Mouse (Mus musculus): ENCODE measurements at regions not wholly inside any gene's neighbourhood (a gene's known extent, or its start where the extent isn't known, plus 50 kb on each side); places are given as distances from the start of the nearest gene placed in this dataset.

- no peak for DNase-seq (ENCODE audit: low spot score)
- intact Hi-C loops (cut with DNase I), result loop anchor here (5.0 kb wide), 2 partner anchors 64 to 66 kb away; no protein-coding TSS in a partner anchor
Observed at GRCm38 (mm10) chr9:30848249-30848648, 74.0 kb downstream of the Adamts15 start.

- peak; percentile 36 for DNase-seq (ENCODE audit: low spot score)
- intact Hi-C loops (cut with DNase I), result loop anchor here (5.0 kb wide), 2 partner anchors 63 to 67 kb away; no protein-coding TSS in a partner anchor
Observed at GRCm38 (mm10) chr9:30845609-30846290, 76.5 kb downstream of the Adamts15 start.

- DNase-seq (ENCODE audit: low spot score), result peak; percentile 80
- intact Hi-C loops (cut with DNase I), result loop anchor here (5.0 kb wide), 1 partner anchor 43 kb away; no protein-coding TSS in a partner anchor
Observed at GRCm38 (mm10) chr9:30844079-30844563, 78.1 kb downstream of the Adamts15 start.

GRCm38 (mm10) chr9:30834908-30835307 is 87.3 kb downstream of the Adamts15 start:
- intact Hi-C loops (cut with DNase I), result no loop called here

GRCm38 (mm10) chr9:30834565-30834905 is 87.7 kb downstream of the Adamts15 start:
- no peak for DNase-seq (ENCODE audit: low spot score)
- intact Hi-C loops (cut with DNase I), result no loop called here

More at GRCm38 (mm10) chr9:30834908-30835307, 87.3 kb downstream of the Adamts15 start:
- DNase-seq (ENCODE audit: low spot score), result no peak

GRCm38 (mm10) chr9:30833836-30834564 is 88.3 kb downstream of the Adamts15 start:
- no peak for DNase-seq (ENCODE audit: low spot score)
- intact Hi-C loops (cut with DNase I), result no loop called here

GRCm38 (mm10) chr9:30829158-30829870 is 92.9 kb downstream of the Adamts15 start:
- DNase-seq (ENCODE audit: low spot score), result peak; percentile 17
- intact Hi-C loops (cut with DNase I), result no loop called here

GRCm38 (mm10) chr9:30827780-30828179 is 94.5 kb downstream of the Adamts15 start:
- DNase-seq (ENCODE audit: low spot score), result no peak
- intact Hi-C loops (cut with DNase I), result no loop called here

- DNase-seq (ENCODE audit: low spot score), result no peak
- intact Hi-C loops (cut with DNase I), result no loop called here
Observed at GRCm38 (mm10) chr9:30824056-30824625, 98.1 kb downstream of the Adamts15 start.

GRCm38 (mm10) chr9:30820806-30821375 is 101.4 kb downstream of the Adamts15 start:
- DNase-seq (ENCODE audit: low spot score), result no peak
- intact Hi-C loops (cut with DNase I), result no loop called here

- no peak for DNase-seq (ENCODE audit: low spot score)
- intact Hi-C loops (cut with DNase I), result no loop called here
Observed at GRCm38 (mm10) chr9:30813246-30813645, 109.0 kb downstream of the Adamts15 start.

GRCm38 (mm10) chr9:30810843-30811242 is 111.4 kb downstream of the Adamts15 start:
- intact Hi-C loops (cut with DNase I), result no loop called here
- no peak for DNase-seq (ENCODE audit: low spot score)

- intact Hi-C loops (cut with DNase I), result no loop called here
Observed at GRCm38 (mm10) chr9:30810290-30810689, 112.0 kb downstream of the Adamts15 start.

GRCm38 (mm10) chr9:30808863-30809491 is 113.3 kb downstream of the Adamts15 start:
- intact Hi-C loops (cut with DNase I), result no loop called here
- no peak for DNase-seq (ENCODE audit: low spot score)

More at GRCm38 (mm10) chr9:30810290-30810689, 112.0 kb downstream of the Adamts15 start:
- no peak for DNase-seq (ENCODE audit: low spot score)

- intact Hi-C loops (cut with DNase I), result no loop called here
- DNase-seq (ENCODE audit: low spot score), result no peak
Observed at GRCm38 (mm10) chr9:30803755-30804532, 118.3 kb downstream of the Adamts15 start.

- no peak for DNase-seq (ENCODE audit: low spot score)
- intact Hi-C loops (cut with DNase I), result no loop called here
Observed at GRCm38 (mm10) chr9:30802826-30803225, 119.4 kb downstream of the Adamts15 start.

- DNase-seq (ENCODE audit: low spot score), result no peak
- intact Hi-C loops (cut with DNase I), result no loop called here
Observed at GRCm38 (mm10) chr9:30794701-30795407, 127.4 kb downstream of the Adamts15 start.

GRCm38 (mm10) chr9:30781221-30781620 is 141.0 kb downstream of the Adamts15 start:
- intact Hi-C loops (cut with DNase I), result loop anchor here (5.0 to 10.0 kb wide), 2 partner anchors 66 to 114 kb away; no protein-coding TSS in a partner anchor
- no peak for DNase-seq (ENCODE audit: low spot score)
